Mouse (Mus musculus): ENCODE measurements at regions not wholly inside any gene's neighbourhood (a gene's known extent, or its start where the extent isn't known, plus 50 kb on each side); places are given as distances from the start of the nearest gene placed in this dataset.

GRCm38 (mm10) chr4:54613611-54614010 is 331.2 kb upstream of the Zfp462 start:
- TF ChIP-seq E2F4 (IDR thresholded peaks at IDR 0.05; ENCODE audit: insufficient read depth) (no peak), TCF12 (IDR thresholded peaks at IDR 0.05; ENCODE audit: insufficient read depth, poor library complexity, severe bottlenecking) (no peak), USF1 (IDR thresholded peaks at IDR 0.05; ENCODE audit: low read depth) (no peak), MYOG (IDR thresholded peaks at IDR 0.05; ENCODE audit: control insufficient read depth in 1 of 3, insufficient read depth in 1 of 3, insufficient read length in 2 of 3, low read depth in 2 of 3) (no peak)
